Mouse (Mus musculus) layer of hippocampus, postnatal 36 days (tissue): ENCODE measurements around the gene Abcc1. TPM values are rescaled to one million over a fixed set of nuclear protein-coding genes. Genes with fewer than 3 reads are reported as not detected.

Source experiments
- DNase-seq, 2 experiments: peaks; one replicate each; pipeline ENCODE4 v3.0.0; 2022
- total RNA-seq, 2 experiments: library from RNA; stranded (reverse); gene quantifications; 2 replicates each; pipeline ENCODE4 v1.2.3; 2021

Gene Abcc1
- 10 to 100 TPM; 13.1 to 13.6 TPM for total RNA-seq

DNA sequence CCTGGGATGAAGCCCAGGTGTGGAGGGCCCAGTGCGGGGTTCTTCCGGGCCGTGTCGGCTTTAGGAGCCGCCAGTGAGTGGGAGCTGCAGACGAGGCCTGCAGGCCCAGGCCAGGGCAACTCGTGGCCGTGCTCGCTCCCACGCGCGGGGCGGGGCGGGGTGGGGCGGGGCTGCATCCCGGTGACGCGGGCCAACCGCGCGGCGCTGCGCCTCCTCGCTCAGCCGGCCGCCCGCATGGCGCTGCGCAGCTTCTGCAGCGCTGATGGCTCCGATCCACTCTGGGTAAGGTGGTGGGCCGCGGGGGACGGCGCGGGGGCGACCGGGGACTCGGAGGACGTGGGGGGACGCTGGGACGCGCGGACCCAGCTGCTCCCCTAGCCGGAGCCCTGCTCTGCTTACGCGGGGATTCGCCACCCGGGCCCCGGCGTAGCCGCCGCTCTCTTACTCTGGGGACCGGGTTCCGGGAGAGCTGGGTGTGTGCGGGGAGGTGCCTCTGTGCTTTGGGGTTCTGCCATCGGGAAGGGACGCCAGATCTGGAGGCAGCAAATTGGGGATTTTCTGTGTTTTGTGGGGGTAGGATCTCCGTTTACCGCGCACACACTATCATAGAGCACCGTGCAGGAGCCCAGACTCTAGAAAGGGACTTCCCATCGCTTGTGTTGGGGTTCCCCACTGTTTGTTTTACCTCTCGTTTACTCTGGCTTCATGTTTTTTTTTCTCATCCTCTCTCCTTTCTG is at the start of gene Abcc1:
Gene Abcc1, plus strand, starts transcription at position 197 of the 737 bp plus-strand sequence.
- DNase-seq = peak; percentile 79 to 80

GRCm38 (mm10) chr16:14312914-14313313 is 48.4 kb upstream of the Abcc1 start:
- no peak for DNase-seq

GRCm38 (mm10) chr16:14316884-14317876 is 44.2 kb upstream of the Abcc1 start, which contains the start of gene Fopnl:
Gene Fopnl (minus strand): TSS chr16:14317405.
- DNase-seq = peak; percentile 94 to 97

DNA sequence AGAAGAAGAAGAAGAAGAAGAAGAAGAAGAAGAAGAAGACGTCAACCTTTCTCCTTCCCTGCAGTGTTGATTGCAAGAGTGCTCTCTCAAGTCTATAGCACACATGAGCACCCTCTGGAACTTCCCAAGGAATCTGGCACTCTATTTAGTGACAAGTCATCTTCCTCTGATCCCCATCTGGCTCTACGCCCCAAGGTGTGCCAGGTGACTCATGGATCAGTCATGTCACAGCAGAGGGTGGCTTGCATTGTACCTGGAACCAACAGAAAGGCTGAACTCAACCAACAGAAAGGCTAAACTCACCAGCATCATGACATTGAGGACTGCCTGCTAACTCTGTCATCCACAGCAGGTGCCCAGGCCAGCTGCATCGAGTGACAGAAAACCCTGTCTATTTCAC is 41.7 kb upstream of the Abcc1 start:
- DNase-seq = no peak

DNA sequence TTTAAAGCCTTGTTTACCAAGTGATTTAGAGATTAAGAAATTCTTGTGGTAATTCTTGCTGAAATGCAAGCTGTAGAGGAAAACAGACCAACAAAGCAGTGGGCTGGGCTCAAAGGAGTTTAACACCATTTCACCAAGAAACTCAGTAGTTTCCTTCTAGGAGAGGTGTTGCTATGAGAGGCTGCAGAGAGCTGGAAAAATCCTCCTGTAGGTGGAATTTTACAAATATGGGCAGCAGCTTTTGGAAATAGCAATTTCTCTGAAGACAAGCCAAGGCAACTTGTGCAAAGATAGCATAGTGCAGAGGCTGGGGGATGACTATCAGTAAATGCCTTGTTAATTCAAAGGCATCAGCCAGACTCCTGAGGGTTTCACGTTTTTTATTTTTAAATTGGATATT is 40.9 kb upstream of the Abcc1 start:
- no peak for DNase-seq

DNA sequence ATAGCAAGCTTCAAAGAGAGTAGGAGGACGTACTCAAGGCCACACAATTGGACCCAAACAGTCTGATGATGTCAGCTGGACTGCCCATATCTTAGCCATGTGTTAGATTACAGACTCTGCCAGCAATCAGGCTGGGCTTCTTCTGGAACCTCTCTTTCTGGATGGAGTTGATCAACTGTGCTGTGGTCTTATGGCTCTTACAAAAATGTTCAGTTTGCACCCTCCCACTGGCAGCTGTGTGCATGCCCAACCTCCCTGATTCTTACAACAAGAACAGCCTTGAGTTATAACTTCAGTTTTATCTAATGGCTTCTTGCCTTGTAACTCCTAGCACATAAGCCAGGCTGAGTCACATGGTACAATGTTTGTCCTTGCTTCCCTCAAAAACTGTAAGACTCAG is 33.2 kb upstream of the Abcc1 start:
- DNase-seq = no peak

- no peak for DNase-seq
Measured at GRCm38 (mm10) chr16:14344967-14345366, 16.4 kb upstream of the Abcc1 start.

DNA sequence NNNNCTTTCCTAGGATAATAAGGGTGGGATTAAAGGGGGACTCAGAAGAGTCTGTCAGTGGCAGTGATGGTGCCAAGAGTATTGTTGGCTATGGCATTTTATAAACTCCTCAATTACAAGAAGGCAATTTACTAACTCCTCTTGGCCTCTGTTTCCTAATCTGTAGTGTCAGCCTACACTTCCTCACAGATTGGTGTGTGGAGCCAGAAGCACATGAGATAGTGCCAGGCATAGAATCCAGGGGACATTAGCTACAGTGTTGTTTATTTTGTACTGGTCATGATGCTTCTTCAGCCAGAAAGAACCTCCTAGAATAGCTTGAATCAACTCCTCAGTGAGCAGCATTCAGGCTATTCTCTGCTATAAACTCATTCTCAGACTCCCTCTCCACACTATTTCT is 9.8 kb upstream of the Abcc1 start:
- DNase-seq = no peak

- no peak for DNase-seq
Measured at GRCm38 (mm10) chr16:14352234-14352633, 9.1 kb upstream of the Abcc1 start.

DNA sequence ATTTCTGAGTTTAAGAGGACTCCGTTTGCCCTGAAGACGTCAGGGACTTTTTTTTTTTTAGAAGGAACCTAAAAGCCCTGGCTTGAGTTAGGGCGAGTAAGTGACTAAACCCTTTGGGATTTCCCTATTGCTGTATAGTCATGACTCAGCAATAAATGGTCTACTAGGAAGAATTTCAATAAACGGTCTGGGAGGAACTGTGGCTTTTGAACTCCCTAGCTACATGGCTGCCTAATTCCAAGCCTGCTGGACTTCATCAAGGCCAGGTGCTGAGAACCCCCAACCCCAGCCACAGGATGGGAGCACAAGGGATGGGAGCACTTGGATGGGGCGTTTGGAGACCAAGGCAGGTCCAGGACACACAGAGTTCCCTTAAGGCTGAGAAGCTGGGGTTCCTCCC is 8.7 kb upstream of the Abcc1 start:
- no peak for DNase-seq

DNA sequence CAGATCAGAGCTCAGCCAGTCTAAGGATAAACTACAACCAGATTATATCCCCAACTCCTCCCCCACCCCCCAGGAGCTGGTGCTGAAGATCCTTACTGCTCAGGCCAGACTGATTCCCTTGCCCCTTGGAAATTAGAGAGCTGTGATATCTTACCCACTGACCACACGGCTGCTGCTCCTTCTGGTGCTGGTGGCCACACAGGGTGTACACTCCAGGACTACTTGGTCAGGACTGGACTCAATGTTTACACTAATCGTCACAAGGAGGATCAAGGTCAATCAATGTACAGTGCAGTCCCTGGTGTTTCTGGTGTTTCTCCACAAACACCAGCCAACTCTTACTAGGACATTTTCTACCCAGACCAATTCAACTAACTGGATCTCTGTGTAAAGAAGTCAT is 3.5 kb upstream of the Abcc1 start:
- DNase-seq = no peak

DNA sequence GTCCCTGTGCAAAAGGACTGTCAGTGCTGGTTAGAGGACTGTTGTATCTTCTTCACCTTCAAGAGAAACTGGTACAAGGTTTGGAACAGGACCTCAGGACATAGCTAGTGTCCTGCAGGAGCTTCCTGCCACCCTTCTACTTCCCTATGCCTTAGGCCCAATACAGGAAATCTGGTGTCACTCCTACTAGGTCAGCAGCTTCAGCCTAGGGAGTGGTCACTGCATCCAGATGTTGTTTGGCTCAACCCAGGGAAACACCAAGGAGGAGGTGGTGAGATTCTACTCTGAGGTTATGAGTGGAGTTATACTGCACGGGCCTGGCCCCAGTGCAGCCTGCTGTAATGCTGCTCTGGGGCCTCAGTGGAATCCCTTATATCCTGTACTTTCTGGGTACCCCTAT is 2.8 kb upstream of the Abcc1 start:
- DNase-seq = no peak

DNA sequence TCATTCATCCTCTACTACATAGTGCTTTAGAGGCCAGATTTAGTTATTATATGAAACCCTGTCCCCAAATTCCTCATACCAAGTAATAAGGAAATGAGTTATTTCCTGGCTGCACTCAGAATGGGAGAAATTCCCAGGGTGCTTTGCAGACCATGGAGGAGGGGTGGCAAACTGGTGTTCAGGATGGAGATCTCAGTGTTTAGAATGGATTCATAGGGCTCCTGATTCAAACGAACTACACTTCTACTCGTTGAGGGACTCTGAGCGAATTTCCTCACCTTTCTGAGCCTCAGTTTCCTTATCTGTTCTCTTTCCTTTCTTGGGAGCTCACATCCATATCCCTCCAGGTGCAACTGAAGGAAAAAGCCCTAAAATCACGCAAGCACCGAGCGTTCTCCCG is 427 bp upstream of the Abcc1 start:
- no peak for DNase-seq

DNA sequence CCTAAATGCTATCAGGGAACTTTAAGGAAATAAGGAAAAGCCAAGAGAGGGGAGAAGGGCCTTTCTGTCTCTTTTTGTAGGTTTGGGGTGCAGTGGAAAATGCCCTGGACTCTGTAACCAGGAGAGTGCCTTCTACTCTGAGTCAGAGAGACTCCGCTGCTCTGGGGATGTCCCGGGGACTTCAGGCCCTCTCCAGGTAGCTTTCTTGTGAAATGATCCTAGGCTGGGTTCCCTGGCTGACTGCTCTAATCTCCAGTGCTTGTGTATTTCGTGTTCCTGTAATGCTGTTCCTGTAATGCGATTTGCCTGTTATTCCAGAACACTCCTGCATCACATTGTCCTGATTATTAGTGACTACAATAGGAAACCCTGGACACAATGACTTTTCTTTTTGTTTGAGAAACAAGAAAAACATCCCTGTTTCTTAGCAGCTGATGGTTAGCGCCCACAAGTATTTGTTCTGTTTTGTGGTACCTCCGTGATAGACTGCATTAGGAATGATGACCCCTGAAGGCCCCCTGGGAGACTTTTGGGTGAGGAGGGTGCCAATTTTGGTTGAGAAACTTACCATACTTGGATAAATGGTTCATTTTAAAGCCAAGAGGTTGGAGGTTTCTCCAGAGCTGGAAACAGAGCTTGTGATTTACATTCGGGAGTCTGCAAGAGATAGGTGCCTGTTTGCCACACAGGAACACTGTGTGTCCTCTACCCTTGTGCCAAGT is 902 bp downstream of the Abcc1 start:
- DNase-seq = no peak

- no peak for DNase-seq
Measured at GRCm38 (mm10) chr16:14363496-14363895, 2.1 kb downstream of the Abcc1 start.

DNA sequence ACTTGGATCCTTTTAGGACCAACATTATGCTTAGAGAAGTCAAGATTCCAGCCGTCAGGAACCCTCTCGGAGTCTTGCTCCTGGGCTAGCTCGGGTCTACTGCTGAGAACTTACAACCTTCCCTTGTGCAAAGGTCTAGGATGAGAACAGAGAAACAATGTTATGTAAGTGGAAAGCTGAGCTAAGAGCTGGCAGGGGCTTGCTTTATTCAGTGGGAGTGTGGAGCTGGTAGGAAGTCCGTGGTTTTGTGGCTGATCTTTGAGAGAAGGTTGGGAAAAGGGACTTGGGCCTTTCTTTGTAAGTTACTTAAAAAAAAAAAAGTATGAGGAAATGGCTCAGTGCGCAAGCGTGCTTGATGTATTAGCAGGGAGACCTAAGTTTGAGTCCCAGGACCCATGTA is 2.7 kb downstream of the Abcc1 start:
- no peak for DNase-seq

- DNase-seq = no peak
Measured at GRCm38 (mm10) chr16:14365457-14365856, 4.1 kb downstream of the Abcc1 start.

DNA sequence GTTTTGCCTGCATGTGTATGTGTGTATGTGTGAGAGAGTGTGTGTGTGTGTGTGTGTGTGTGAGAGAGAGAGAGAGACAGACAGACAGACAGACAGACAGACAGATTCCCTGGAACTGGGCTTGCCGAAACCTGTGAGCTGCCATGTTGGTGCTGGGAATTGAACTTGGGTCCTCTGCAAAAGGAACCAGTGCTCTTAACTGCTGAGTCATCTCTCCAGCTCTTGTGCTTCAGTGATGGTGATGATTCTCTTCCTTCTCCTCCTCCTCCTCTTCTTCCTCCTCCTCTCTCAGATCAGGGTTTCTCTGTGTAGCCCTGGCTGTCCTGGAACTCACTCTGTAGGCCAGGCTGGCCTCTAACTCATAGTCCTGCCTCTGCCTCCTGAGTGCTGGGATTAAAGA is 4.7 kb downstream of the Abcc1 start:
- no peak for DNase-seq

DNA sequence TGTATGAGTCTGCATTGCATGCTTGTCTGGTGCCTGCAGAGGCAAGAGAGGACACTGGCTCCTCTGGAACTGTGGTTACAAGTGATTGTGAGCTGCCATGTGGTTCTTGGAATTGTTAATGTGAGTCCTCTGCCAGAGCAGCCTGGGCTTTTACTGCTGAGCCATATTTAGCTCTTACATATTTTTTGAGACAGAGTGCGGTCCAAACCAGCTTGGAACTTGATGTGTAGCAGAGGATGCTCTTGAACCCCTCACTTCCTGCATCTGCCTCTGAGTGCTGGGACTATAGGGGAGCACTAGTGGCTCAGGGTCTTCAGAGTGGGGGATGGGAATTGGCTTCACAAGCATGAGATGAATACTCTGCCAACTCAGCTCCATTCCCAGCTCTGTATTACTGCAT is 10.0 kb downstream of the Abcc1 start:
- DNase-seq = peak; percentile 48 to 49

- no peak for DNase-seq
Measured at GRCm38 (mm10) chr16:14372382-14372781, 11.0 kb downstream of the Abcc1 start.

DNA sequence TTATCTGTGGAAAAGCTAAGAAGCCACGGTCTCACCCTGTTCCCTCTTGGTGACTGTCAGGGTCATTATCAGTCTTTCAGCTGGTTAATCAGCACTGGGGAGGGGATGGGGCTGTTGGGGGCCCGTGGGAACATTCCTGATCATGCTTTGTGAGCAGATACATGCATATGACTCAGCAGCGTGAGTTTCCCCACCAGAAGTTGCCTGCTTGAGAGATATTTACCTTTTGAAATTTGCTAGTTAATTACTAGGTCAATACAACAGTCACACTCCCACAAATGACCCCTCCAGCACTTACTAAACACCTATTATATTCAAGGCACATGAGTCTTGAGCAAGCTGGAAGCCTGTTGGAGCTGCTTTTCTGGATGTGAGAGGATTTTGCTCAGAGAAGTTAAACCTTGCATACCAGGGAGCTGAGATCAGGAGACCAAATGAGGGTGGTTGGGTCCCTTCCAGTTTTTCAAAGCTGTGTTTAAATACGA is 11.5 kb downstream of the Abcc1 start:
- no peak for DNase-seq

DNA sequence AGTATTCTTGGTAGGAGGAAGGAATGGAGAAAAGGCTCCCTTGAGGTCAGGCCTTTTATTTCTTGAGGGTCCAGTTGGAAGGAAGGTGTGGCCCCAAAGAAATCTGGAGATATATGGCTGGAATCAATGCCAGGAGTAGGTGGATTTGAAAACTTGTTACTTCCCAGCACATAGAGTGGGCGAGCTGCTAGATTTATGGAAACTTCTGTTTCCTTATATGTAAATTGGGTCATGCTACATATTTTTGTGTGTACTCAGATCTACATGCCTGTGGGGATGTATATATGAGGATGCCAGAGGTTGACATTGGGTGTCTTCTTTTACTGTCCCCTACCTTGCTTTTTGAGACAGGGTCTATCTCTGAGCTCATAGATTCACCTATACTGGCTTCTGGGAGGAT is 14.6 kb downstream of the Abcc1 start:
- no peak for DNase-seq

- DNase-seq = no peak
Measured at GRCm38 (mm10) chr16:14376352-14376751, 15.0 kb downstream of the Abcc1 start.
